11 mouse cellular contexts compared by ENCODE assay signal in genomic region chr12:32765861-32766260, GRCm38 (mm10). TPM values are rescaled to one million over a fixed set of nuclear protein-coding genes. Genes with fewer than 3 reads are reported as not detected.
DNase-seq lines count a peak whose midpoint lies in the region; ATAC-seq and TF ChIP-seq lines count a peak whose summit lies in the region.
"Had no signal": no experiment of that assay in that cellular context is flagged by ENCODE, and none has a peak within 500 bp of the region (broad histone marks: within the 10 kb centered on the region; RNA-seq: fewer than 3 reads in every experiment).

No protein-coding gene starts in this region.

- peaks cover 30% of the 10 kb centered on the region for H3K4me1 ChIP-seq in kidney, adult 2 months (ENCODE audit: control insufficient read depth, insufficient read depth, low read length)
- H3K4me1 ChIP-seq in kidney, embryonic 15.5 days, result no peaks in the 10 kb centered on the region
- H3K4me1 ChIP-seq in midbrain, embryonic 11.5 days (ENCODE audit: control insufficient read depth, insufficient read depth, low read length), result no peaks in the 10 kb centered on the region

- no peak overlapping the region for H3K4me2 ChIP-seq in kidney, embryonic 15.5 days
- H3K4me2 ChIP-seq in midbrain, embryonic 11.5 days, result no peak overlapping the region
- H3K4me2 ChIP-seq: heart, embryonic 15.5 days had no signal

- TF ChIP-seq POLR2A in kidney, adult 2 months (IDR thresholded peaks at IDR 0.05; ENCODE audit: low read depth, low read length), result no peak

- H3K27ac ChIP-seq in kidney, adult 2 months (ENCODE audit: insufficient read depth, low read depth, low read length), result no peak overlapping the region
- no peak overlapping the region for H3K27ac ChIP-seq in kidney, embryonic 15.5 days
- H3K27ac ChIP-seq in midbrain, embryonic 11.5 days (ENCODE audit: low read depth, low read length), result no peak overlapping the region
- H3K27ac ChIP-seq: heart, embryonic 15.5 days; kidney, postnatal 0 days had no signal

- no peak for ATAC-seq in kidney, embryonic 15.5 days (replicated peaks; ENCODE audit: low FRiP score)
- no peak for ATAC-seq in monocyte, adult 5-6 weeks (replicated peaks; ENCODE audit: insufficient number of reproducible peaks, low FRiP score, low TSS enrichment, poor library complexity, severe bottlenecking)
- ATAC-seq in midbrain, embryonic 11.5 days (ENCODE audit: low FRiP score), result no peak

- H3K9me3 ChIP-seq in kidney, embryonic 15.5 days (replicated peaks), result no peaks in the 10 kb centered on the region
- H3K9me3 ChIP-seq in midbrain, embryonic 11.5 days (ENCODE audit: control insufficient read depth, low read length), result no peaks in the 10 kb centered on the region
- H3K9me3 ChIP-seq: heart, embryonic 15.5 days had no signal

- H3K36me3 ChIP-seq in kidney, adult 2 months (ENCODE audit: control insufficient read depth, insufficient read depth, low read length), result no peaks in the 10 kb centered on the region
- no peaks in the 10 kb centered on the region for H3K36me3 ChIP-seq in kidney, embryonic 15.5 days
- H3K36me3 ChIP-seq in midbrain, embryonic 11.5 days (ENCODE audit: control insufficient read depth, insufficient read depth, low read length), result no peaks in the 10 kb centered on the region
- H3K36me3 ChIP-seq: heart, embryonic 15.5 days had no signal

- no peak for TF ChIP-seq CTCF in kidney, adult 2 months (conservative IDR thresholded peaks at IDR 0.05; ENCODE audit: insufficient read depth, insufficient read length, low read depth, low read length)

- H3K9ac ChIP-seq in kidney, embryonic 15.5 days, result no peak overlapping the region
- no peak overlapping the region for H3K9ac ChIP-seq in midbrain, embryonic 11.5 days (ENCODE audit: low read length)
- H3K9ac ChIP-seq: heart, embryonic 15.5 days had no signal

- H3K4me3 ChIP-seq in kidney, adult 2 months (ENCODE audit: insufficient read depth, low read depth, low read length), result no peak overlapping the region
- no peak overlapping the region for H3K4me3 ChIP-seq in kidney, embryonic 15.5 days (replicated peaks)
- no peak overlapping the region for H3K4me3 ChIP-seq in midbrain, embryonic 11.5 days (ENCODE audit: low read depth, low read length)
- H3K4me3 ChIP-seq: erythroblast, embryonic 14.5 days; heart, embryonic 15.5 days had no signal

- DNase-seq in kidney, adult 2 months, result peak; percentile 57
- peak; percentile 13 to 42 for DNase-seq in adrenal gland, postnatal 36 days
- DNase-seq in cerebellum, postnatal 25 days, result peak; percentile 53 to 72
- DNase-seq in lung, postnatal 25 days (ENCODE audit: low spot score), result peak; percentile 76
- no peak for DNase-seq in midbrain, embryonic 11.5 days (ENCODE audit: low spot score, missing footprints)
- DNase-seq: thymus, postnatal 36 days had no signal

- no peaks in the 10 kb centered on the region for H3K27me3 ChIP-seq in kidney, adult 2 months (replicated peaks; ENCODE audit: control insufficient read depth, insufficient read depth, low read length)
- H3K27me3 ChIP-seq in kidney, embryonic 15.5 days, result no peaks in the 10 kb centered on the region
- H3K27me3 ChIP-seq in midbrain, embryonic 11.5 days (ENCODE audit: control insufficient read depth, insufficient read depth, low read length), result no peaks in the 10 kb centered on the region

RNA-seq across cellular contexts. Expression of gene Nampt, which starts 53.5 kb away (rescaled TPM):
- 29.3 and 37.6 TPM in 2 replicates for polyA plus RNA-seq in kidney, adult 2 months (2012; rRNA removed)
- polyA plus RNA-seq in kidney, embryonic 15.5 days (2015; fragmentation: Nextera tagmentation; extraction: Ambion mirVana), result 23.9 and 25.9 TPM in 2 replicates
- 100 to 1,000 TPM in 1 of 2 experiments, 10 to 100 TPM in 1; 73.7 to 121 TPM for total RNA-seq in adrenal gland, postnatal 36 days (2021)
- total RNA-seq in monocyte, adult 5-6 weeks (2017), result 32.6 to 76.0 TPM (median 65.6 TPM) in 3 replicates
- 43.4 and 44.3 TPM in 2 replicates for polyA plus RNA-seq in midbrain, embryonic 11.5 days (2014; fragmentation: Nextera tagmentation; extraction: Ambion mirVana)
